8 mouse cellular contexts compared by ENCODE assay signal in the genomic region with DNA sequence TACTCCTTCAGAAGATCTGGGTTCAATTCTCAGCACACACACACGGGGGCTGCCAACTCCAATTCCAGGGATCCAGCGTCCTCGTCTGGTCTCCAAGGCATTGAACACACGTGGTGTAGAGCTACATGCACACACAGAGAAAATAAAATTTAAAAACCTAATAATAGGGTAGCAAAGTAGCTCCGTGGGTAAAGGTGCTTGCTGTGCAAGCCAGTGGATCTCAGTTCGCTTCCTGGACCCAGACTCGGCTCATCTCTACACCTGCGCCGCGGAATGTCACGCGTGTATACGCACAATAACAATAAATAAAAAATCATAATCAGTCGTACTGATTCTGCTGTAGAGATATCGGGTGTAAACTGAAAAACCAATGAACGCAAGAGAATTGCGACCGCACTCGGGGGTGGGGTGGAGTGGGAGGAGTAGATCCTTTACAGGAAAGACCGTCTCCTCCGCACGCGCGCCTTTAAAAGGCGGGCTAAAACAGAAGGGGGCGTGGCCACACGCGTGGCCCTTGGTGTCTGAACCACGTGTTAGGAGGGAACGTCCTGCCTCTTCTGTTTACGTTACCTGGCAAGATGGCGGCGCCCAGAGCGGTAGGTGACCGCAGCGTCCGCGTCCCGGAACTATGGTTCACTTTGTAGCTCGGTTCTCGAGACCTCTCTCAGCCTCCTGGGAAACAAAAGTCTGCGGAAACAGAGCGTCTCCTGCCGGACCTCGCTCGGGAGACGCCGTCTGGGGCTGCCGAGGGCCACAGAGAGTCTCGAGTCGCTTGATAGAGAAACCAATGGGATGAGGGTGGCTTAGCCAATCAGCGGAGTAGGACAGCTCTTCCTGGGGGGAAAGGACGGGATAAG. TPM values are rescaled to one million over a fixed set of nuclear protein-coding genes. Genes with fewer than 3 reads are reported as not detected.
DNase-seq lines count a peak whose midpoint lies in the region; ATAC-seq lines count a peak whose summit lies in the region.

A gene (plus strand): TSS at position 550 of the 857 bp plus-strand sequence.

- H3K9ac ChIP-seq in lung, embryonic 16.5 days (ENCODE audit: low read length), result peak within 1 kb of the TSS; percentile 70

- WGBS in lung, embryonic 16.5 days, result 1% methylated on average over 53 of the region's 53 CpGs

- peak within 1 kb of the TSS; percentile 70 for H3K4me2 ChIP-seq in lung, embryonic 16.5 days (ENCODE audit: low read depth, low read length)

- H3K27ac ChIP-seq in lung, embryonic 16.5 days (ENCODE audit: low read length), result 0 out of 2 replicates have a peak within 1 kb of the TSS, but pooled peaks have one; percentile 12

- no peaks in the 10 kb centered on the region for H3K27me3 ChIP-seq in lung, embryonic 16.5 days (ENCODE audit: control insufficient read depth, insufficient read depth, low read depth, low read length)

- ATAC-seq in hematopoietic stem cell, adult 5-6 weeks (replicated peaks in 1 of 2; ENCODE audit: insufficient read depth in 1 of 2, low FRiP score in 2 of 2, low TSS enrichment in 1 of 2, low read depth in 1 of 2, poor library complexity in 2 of 2, severe bottlenecking in 2 of 2), result peak; percentile 96 to 97
- ATAC-seq in lung, embryonic 16.5 days (ENCODE audit: low read depth), result peak; percentile 94

- peak within 1 kb of the TSS; percentile 69 for H3K4me3 ChIP-seq in lung, embryonic 16.5 days (ENCODE audit: low read length)

- no peaks in the 10 kb centered on the region; the same call in 1 of the 2 replicates for H3K4me1 ChIP-seq in lung, embryonic 16.5 days (replicated peaks; ENCODE audit: control insufficient read depth, insufficient read depth, low read length)

- no peaks in the 10 kb centered on the region for H3K36me3 ChIP-seq in lung, embryonic 16.5 days (ENCODE audit: control insufficient read depth, insufficient read depth, low read length)

- H3K9me3 ChIP-seq in lung, embryonic 16.5 days (ENCODE audit: control insufficient read depth, low read length), result no peaks in the 10 kb centered on the region

- peak; percentile 89 for DNase-seq in MEL-GATA-1-ER (ENCODE audit: extremely low read depth, low read depth)
- peak; percentile 93 for DNase-seq in cerebellum, adult 8-10 months
- peak; percentile 94 for DNase-seq in forelimb bud, embryonic 11.5 days (ENCODE audit: low read depth, low spot score)
- peak; percentile 77 for DNase-seq in layer of hippocampus, adult 9-10 months (ENCODE audit: low spot score)
- DNase-seq in ovary, postnatal 10 days (ENCODE audit: low spot score), result peak; percentile 71
- DNase-seq in thymus, postnatal 10 days (ENCODE audit: low spot score in 2 of 2), result peak; percentile 94

RNA-seq across cellular contexts. Expression of the gene that starts here (rescaled TPM):
- 33.7 and 50.9 TPM in 2 replicates for total RNA-seq in hematopoietic stem cell, adult 5-6 weeks (2017)
- 34.5 TPM in 2 replicates for polyA plus RNA-seq in lung, embryonic 16.5 days (2015; fragmentation: Nextera tagmentation; extraction: Ambion mirVana)

Comparison
In these comparisons a context has a peak if more than half of its experiments do, and no peak if none do; other contexts are left out.
1. Peak in every context shown above with its lines: DNase-seq, ATAC-seq, H3K4me3 ChIP-seq and H3K27ac ChIP-seq.